Mouse (Mus musculus) layer of hippocampus, adult 9-10 months (tissue): ENCODE measurements around the gene Chd5.

Source experiments
- DNase-seq: peaks from one replicate; pipeline ENCODE4 v3.0.0; 2022; ENCODE audit warnings: low spot score

Chd5 gene

DNA sequence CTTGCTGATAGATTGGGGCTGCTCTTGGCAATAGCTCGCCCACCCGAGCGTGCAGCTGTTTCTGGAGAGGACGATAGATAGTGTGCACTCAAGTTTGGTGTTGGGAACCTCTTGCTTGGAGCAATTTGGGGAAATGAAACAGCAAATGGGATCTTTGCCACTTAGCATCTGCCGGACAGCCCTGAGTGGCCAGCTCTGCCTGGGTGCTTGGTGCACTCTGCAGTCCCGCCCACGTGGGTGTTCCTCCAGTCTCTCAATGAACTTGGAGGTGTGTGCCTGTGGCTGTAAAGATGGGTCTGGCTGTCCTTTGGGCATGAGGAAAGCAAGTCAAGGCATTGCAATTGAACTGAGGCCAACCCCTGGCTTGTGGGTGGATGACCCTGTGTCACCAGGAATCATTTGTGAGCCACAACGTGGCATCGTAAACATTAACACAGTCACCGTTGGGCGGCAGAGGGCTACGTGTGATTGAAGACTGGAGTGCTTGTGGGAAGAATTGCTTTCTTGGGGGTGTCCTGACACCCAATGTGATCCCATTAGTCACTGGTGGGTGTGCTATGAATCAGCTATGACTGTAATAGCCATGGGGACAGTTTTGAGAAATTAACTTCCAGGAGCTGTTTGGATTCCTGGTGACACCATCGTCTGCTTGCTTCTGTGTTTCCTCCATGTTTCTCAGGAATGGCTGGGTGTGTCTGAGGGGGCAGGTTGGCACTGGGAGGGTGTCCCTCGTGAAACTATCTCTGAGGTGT lies 15.6 kb downstream of the Chd5 start:
- no peak for DNase-seq

DNA sequence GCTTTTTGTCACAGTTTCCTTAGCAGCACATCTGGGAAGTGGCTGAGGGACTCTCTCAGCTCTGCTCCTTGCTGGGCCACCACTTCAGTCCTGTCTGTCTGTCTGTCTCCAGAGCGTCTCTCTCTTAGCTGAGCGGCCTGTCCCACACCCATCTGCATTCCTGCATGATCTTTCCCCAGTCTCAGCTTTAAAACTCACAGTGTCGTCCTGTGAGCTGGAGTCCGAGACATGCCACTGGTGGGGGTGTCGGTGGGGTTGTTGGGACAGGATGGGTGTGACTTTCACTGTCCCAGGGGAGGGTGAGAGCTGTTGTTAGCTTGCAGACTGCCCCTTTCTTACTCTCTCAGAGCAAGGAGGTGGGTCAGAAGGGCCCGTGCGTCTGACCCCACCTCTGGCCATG lies 17.2 kb downstream of the Chd5 start:
- DNase-seq = no peak

DNA sequence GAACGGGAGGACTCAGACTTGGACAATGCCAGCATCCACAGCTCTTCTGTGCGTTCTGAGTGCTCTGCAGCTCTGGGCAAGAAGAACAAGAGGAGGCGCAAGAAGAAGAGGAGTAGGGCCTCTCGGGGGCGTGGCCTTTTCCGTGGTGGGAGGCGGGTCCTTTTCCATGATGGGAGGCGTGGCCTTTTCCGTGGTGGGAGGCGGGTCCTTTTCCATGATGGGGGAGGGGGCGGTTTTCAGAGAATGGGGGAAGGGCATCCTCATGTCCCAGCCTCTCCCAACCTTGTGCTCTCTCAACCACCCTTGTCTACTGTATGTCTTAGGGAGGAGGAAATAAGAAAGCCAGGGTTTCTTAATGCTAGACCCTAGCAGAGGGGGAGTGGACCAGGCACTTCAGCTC lies 21.2 kb downstream of the Chd5 start:
- DNase-seq = no peak

DNA sequence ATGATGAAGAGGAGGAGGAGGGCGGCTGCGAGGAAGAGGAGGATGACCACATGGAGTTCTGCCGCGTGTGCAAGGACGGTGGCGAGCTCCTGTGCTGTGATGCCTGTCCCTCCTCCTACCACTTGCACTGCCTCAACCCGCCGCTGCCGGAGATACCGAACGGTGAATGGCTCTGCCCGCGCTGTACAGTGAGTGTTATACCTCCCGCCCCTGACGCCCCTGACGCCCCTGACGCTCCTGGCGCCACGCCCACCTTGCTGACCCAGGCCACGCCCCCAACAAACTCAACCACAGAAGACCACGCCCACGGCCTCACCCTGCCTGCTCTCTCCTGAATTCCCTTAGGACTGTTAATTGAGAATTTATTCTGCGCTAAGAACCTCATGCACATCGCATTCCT lies 22.4 kb downstream of the Chd5 start:
- no peak for DNase-seq

DNA sequence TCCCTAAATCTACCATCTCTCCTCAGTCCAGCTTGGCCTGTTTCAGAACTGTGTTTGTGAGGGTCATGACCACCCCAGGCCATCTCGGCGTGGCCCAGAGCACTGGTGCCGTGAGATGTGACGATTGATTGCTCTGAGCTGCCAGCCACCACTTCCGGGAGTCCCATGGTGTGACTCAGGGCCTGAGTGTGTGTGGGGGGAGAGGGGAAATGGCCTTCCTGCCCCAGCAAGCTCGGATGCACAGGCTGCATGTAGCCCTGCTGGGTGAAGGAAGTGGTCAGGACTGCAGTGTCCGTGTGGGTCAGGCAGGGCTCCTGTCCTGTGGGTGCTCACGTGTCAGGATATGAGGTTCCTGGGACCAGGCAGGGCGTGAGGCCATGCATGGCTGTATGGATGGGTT lies 23.7 kb downstream of the Chd5 start:
- no peak for DNase-seq

DNA sequence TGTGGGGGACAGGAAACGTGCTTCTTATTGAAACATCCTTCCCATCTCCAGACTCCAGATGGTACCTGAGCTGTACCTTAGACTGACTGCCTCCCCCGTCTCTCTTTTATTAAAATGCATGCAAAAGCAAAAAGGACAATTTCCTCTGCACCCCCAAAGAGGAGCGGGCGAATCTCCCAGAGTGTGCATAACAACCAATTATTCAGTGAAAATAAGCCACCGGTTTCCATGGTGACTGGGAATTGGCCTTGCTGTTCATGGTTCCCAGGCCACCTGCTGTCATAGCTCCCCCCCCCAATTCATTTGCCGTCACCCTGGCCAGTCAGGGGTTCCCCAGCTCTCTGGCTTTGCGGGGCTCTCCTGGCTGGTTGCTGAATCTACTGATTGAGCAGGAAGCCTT lies 26.8 kb downstream of the Chd5 start:
- no peak for DNase-seq

DNA sequence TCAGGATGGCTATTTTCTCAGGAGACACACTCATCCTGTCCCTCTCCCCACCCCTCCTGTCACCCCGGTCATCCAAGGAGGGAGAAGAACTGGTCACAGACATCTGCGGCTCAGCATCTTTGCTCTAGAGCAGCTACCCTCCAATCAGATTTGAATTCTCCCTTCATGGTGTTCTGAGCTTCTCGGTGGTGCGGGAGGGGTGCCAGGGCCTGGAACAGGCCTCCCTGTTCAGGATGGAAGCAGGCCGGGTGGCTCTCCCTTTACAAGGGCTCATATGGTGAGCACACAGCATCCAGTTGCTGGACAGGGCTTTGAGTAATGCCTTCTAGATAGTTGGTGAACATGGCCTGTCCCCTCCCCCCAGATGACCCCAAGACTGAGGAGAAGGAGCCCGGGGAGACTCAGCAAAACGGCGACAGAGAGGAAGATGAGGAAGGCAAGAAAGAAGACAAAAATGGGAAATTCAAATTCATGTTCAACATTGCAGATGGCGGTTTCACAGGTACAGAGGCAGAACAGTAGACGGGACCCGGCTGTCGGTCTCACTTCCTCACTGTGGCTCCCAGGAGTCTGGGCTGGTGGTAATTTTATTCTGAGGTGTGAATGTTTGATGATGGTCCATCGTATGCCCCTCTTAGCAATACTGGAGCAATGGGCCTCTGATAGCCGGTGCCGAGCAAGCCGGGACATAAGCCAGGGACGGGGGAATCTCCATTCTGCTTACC lies 44.2 kb downstream of the Chd5 start:
- DNase-seq = no peak

DNA sequence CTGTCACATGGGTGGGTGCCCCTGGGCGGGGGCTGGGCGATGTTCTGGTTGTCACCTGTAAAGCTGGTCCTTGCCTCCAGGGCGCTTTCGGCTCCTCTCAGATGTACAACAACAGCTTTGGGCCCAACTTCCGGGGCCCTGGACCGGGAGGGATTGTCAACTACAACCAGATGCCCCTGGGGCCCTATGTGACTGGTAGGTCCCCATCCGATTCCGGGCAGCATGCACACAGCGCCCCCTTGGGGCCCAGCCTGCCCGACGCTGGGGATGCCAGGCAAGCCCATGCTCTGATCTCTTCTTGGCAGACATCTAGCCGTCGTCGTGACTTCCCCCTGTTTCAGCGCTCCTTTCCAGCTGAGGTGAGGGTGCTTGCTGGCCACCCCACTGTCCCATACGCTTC lies 47.2 kb downstream of the Chd5 start:
- no peak for DNase-seq

DNA sequence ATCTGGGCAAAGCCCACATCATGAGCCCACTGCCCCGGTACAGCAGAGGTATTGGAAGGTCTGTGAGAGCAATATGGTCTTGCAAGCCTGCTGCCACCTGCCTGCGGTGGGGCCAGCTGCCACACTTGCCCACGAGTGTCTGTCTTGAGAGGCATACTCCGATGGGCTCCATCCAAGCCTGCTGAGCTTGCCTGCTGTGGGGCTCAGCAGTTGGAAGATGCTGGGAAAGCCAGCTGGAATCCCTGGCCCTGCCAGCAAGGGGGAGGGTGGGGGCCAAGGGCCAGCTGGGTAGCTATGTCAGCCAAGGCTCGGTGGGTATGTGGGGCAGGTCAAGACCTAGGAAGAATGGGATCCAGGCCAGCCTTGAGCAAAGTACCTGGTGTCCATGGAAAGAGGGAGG lies 53.7 kb downstream of the Chd5 start:
- peak; percentile 44 for DNase-seq

DNA sequence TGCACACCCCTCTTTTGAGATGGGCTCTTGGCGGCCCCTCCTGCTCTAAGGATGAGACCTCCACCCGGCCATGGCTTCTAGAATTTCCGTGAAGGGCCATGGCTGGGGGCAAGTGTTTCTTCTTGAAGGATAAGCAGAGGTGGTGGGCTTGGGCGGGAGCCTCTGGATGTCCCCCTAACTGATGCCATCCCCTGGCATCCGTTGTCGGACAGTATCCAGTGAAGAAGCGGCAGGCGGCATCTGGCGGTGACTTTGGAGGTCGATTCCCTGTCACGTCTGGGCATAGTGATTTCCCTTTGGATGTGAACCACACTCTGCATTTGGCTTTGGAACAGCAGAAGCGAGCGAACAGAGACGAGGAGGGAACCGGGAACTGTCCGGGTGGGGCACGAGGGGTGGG lies 54.2 kb downstream of the Chd5 start:
- no peak for DNase-seq

DNA sequence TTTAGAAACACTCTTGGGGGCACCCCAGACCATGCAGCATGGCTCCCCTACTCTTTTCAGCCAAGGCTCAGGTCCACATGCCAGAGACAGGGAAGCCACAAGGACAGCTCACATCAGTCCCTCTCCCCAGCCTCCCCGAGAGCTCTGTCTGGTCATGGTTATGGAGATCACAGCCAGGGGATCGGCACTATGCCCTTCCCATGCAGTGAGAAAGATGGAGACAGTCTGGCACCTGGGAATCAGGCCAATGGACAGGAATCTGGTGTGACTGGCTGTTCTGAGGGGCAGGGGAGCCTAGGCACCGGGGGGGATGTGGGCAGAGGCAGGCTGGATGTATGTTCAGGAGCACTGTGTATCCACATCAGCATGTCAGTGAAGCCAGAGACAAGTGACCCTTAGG lies 60.5 kb downstream of the Chd5 start:
- DNase-seq = no peak

DNA sequence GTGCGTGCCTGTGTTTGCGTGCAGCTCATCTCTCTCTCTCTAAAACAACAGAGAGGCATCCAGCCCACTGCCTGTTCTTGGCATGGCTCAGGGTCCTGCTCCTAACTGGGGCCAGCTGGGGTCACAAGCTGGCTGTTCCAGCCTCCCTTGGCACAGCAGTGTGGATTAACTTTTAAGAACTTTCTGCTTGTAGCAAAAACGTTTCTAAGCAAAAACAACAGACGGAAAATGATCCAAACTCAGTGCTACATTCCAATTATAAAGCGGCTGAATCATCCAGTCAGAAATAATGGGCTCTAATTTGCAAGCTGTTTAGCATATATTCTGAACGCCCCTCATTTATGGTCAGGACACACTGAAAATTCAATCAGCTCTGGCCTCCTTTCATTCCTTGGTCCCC lies 66.7 kb downstream of the Chd5 start:
- DNase-seq = peak; percentile 55

DNA sequence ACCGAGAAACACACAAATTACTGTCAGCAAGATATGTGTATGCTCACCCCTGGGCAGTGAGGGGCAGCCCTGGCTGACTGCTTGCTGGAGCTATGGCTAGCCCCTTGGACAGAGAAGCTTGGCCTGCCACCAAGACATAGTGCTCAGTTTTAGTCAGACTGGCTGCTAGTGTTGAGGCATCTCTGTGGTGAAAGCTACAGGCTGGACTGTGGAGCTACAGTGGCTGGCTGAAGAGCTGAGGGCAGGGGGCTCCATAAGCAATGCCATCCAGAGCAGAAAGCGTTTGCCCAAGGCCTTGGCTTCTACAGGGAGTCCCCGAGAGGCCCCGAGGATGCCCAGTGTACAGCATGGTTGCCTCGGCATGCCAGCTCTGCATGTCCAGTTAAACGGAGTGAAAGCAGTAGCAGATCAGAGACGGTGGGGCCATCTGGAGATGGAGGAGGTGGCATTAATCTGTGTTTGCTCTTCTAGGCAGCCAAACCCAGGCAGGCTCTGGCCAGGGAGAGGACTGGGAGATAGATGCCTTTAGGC lies 67.3 kb downstream of the Chd5 start:
- no peak for DNase-seq

DNA sequence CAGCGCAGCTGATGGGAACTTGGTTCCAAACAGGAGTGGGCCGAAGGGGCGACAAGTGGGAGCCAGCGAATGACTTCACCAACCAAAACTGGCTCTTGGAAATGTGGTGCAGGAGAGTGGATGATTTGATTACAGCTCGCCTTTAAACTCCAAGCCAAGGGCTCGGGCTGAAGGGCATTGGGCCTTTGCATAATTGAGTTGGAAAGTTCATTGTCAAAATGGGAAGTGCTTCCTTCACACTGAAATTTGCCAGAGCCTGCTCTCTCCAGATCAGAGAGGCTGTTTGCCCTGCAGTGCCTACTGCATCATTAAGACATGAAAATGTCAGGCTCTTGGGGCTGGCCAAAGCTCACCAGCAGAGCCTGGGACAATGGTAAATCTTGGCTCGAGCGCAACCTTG lies 68.1 kb downstream of the Chd5 start:
- DNase-seq = no peak

DNA sequence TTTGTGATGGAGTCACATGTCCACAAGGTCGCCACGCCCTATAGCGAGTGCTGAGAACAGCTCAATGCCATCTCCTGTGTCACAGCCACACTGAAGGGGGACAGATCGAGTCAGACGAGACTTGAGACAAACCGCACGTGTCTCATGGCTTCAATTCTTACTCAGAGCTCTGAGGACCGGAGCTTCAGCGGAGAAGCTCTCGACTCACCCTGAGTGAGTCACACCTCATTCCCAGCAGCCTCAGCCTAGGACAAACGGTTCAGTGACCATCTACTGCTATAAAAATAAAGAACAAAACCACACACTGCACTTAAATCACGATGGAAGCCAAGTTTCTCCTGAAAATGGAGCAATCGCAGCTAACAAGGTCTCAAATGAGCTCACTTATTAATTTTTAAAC lies 72.5 kb downstream of the Chd5 start:
- DNase-seq = no peak

DNA sequence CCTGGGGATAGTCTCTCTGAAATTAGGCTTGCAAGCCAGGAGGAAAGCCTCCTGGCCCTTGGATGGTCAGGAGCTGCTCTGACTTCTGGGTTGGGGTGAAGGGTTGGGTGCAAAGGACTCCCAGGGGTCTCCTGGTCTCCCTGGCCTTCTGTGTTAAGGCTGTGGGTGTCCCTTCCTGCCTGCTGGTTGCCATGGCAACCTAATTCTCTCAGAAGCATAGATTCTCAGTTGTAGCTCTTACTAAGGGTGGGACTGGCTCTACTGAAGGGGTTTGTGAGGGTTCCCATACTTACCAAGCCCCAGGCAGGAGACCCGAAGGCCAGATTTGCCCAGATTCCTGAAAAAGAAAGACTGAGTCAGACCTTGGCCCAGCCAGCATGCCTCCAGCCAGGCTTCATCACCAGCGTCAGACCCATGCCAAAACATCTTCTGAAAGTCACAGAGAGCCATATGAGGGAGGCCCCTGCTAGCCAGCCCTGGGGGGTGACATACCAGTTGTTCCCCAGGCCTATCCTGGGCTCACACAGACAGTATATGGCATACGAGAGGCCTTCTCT lies 74.2 kb downstream of the Chd5 start:
- DNase-seq = no peak

DNA sequence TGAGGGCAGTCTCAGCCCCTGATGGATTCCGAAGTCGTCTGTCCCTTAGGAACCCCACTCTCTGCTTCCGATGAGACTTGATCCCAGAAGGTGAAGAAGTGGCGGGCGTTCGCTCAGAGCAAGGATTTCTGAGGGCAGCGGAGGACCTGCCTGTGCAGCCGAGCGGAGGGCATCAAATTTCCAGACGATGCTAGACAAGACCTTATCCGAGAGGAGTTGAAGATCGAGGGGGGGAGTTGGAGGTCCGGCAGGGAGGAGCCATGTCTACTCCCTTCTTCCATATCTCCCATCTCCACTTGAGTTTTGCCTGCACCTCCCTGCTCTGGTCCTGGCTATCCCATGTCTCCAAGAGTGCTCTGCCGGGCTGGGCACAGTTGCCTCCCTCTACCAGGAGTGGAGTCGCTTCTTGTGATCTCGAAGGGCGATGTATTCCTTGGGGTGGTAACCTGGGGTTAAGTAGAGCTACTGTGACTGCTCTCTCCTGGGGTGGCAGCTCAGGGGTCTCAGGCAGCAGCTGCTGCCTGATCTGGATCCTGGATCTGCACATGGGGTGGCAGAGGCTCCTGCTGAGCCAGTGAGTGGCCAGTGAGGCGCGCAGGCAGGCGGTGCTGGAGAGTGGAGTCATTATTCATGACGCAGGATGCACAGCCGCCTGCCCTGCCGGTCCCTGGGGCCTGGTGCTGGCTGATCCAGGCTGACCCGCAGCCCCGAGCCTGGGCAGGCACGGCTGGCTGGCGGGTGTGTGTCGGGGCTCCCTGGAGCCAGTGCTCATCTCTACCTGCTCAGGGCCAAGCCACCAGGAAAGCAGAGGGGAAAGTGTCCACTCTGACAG lies 80.0 kb downstream of the Chd5 start:
- DNase-seq = no peak

DNA sequence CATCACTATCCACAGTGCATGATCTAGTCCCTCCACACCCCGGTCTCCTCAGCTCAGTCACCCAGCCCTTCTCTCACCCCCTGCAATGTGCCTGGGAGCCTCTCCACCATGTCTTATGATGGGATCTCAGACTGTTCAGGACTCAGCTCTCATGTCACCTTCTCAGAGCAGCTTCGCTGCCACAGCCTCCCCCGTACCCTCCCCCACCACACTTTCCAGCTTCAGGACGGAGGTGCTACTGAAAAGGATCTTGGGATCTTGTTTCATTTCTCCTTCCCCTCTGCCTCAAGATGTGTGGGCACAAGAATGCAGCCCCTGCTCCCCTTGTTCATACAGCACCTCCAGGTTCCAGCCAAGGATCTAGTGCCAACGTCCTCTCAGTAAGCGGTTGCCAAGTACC lies 85.1 kb downstream of the Chd5 start:
- DNase-seq = no peak

DNA sequence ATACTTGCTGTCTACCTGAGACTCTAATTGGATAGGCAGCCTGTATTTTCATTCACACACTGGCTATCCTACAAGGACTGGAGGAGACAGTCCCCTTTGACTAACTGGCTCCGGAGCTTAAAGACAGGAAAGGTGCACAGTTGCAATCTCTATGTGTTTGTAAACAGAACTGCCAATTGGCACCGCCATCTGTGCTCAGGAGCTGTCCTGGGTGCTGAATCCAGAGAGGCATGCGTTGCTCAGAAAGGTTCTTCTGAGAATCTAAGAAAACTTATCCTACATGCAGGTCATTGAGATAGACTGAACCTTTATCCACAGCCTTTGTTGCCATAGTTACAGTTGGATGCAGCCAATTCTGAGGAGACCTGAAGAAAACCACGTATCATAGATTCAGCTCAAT lies 85.9 kb downstream of the Chd5 start:
- DNase-seq = no peak

DNA sequence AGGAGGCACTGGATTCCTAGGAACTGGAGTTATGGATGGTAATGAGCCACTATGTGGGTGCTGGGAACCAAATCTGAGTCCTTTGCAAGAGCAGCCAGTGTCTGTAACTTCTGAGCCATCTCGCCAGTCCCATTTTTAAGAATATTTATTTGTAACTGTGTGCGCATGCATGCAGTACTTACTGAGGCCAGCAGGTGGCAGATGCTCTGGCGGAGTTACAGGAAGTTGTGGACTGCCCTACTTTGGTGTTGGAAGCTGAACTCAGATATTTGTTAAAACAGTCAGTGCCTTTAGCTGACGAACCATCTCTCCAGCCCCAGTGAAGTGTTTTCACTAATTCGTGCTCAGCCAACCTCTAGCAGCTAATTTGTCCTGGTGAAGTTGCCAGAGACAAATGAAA lies 86.5 kb downstream of the Chd5 start:
- DNase-seq = no peak

DNA sequence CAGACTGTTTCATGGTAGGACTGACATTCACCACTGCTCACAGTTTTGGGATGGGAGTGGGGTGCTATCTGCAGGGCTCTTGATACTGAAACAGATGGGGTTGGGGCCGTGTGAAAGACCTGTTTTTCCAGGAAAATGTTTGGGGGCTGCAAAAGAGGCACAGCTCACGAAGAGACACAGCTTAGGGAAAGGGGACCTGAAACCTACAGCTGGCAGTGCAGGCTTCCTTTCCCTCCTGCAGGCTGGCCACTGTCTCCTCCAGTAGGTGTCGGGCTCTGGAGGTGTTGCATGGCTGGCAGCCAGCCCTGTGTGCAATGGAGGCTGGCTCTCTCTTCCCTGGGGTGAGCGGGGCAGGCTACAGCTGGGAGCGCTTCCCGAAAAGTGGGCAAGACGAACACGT lies 89.8 kb downstream of the Chd5 start:
- no peak for DNase-seq

DNA sequence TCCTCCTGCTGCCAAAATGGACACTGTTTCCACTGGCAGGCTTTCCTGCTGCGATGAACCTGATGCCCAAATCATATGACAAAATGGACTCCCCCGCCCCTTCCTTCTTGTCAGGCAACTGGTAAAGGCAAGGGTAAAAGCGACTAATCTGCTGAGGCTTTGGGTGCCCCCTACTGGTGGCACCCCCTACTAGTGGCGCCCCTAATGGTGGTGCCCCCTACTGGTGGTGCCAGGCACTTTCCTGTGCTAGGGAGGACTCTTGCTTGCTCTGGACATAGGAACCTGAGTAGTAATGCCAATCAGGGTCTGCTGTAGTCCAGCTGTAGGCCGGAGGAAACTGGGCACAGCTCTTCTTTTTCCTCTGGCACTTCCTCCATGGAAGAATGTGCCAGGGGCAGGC lies 93.9 kb downstream of the Chd5 start:
- DNase-seq = no peak

DNA sequence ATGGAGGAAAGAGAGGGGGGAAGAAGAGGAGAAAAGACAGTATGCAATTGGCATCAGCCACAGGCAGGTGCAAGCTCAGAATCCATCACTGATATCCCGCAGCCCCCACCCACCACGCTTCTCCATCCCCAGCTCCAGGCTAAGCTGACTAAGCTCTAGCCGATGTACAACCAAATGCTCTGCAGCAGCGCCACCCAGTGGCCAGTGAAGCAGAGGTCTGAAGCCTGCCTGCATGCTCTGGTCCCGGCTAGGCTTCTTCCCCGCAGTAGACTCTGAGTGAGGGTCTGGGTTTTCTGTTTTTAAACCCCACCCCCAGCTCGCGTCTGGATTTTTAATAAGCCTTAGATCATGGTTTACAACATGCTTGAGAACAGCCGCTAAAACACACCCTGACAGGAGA lies 96.4 kb downstream of the Chd5 start:
- DNase-seq = peak; percentile 80
